Mouse (Mus musculus) left cerebral cortex, adult 6 months (tissue): ENCODE results near the gene Cntrl. TPM values are rescaled to one million over a fixed set of nuclear protein-coding genes. Genes with fewer than 3 reads are reported as not detected.

Experiments
- long read RNA-seq, 2 experiments: library from polyadenylated mRNA; unstranded; transcript quantifications; one replicate each; pipeline ENCODE4 v2.0.0; 2019 to 2020
- polyA plus RNA-seq: library from polyadenylated mRNA; unstranded; fragments of <200 nt; fragmentation: Nextera tagmentation; gene quantifications from 2 replicates; pipeline ENCODE4 v1.2.3, GENCODE M21; 2021

The Cntrl gene
- polyA plus RNA-seq = 1.1 and 1.3 TPM in 2 replicates
- long read RNA-seq, experiment 1, partial matches to known transcripts = 5 of 14 reads
- long read RNA-seq, experiment 1, other reads (novel, unspliced or antisense) = 8 of 14 reads
- long read RNA-seq, experiment 2, partial matches to known transcripts = 4 of 5 reads
- long read RNA-seq, experiment 2, other reads (novel, unspliced or antisense) = 1 of 5 reads

GRCm38 (mm10) chr2:35109141-35109923 is at the start of gene Cntrl:
Gene Cntrl (plus strand): TSS chr2:35109492.

GRCm38 (mm10) chr2:35061338-35061737 is 48.0 kb upstream of the Cntrl start, which contains the start of gene Hc:
Gene Hc (minus strand): TSS chr2:35061438.

GRCm38 (mm10) chr2:35101443-35101842 is 7.8 kb upstream of the Cntrl start, which contains the start of gene AI182371:
Gene AI182371 (minus strand): TSS chr2:35101543.

GRCm38 (mm10) chr2:35200898-35201668 is 91.8 kb downstream of the Cntrl start, which contains the start of gene Rab14:
Gene Rab14 (minus strand): TSS chr2:35201120.

Other genes starting within 250 kb of the Cntrl start
- gene Cutal, start 235.1 kb upstream of the Cntrl start, polyA plus RNA-seq = 0.09 and 0.38 TPM in 2 replicates
- gene Psmd5, start 234.5 kb upstream of the Cntrl start, polyA plus RNA-seq = 26.2 and 34.1 TPM in 2 replicates
- 0.13 and 0.16 TPM in 2 replicates for gene Phf19, start 195.5 kb upstream of the Cntrl start, polyA plus RNA-seq
- 0.67 and 1.0 TPM in 2 replicates for gene Traf1, start 147.7 kb upstream of the Cntrl start, polyA plus RNA-seq
- 0.19 and 0.39 TPM in 2 replicates for gene Hc, start 48.1 kb upstream of the Cntrl start, polyA plus RNA-seq
- gene AI182371, start 7.9 kb upstream of the Cntrl start, polyA plus RNA-seq = 0.11 TPM in 1 of 2 replicates, not detected in the other
- 360 and 414 TPM in 2 replicates for gene Rab14, start 91.6 kb downstream of the Cntrl start, polyA plus RNA-seq
- gene Gsn, start 146.9 kb downstream of the Cntrl start, polyA plus RNA-seq = 68.3 and 75.0 TPM in 2 replicates
- 6.0 and 7.7 TPM in 2 replicates for gene Stom, start 227.5 kb downstream of the Cntrl start, polyA plus RNA-seq